Mouse (Mus musculus): ENCODE data around the gene Rbfox2.

GRCm38 (mm10) chr15:77062746-77063145 is 244.1 kb downstream of the Rbfox2 start:
- no peak for TF ChIP-seq CTCF (IDR thresholded peaks at IDR 0.05; ENCODE audit: low read depth, low read length)
- TF ChIP-seq GATA1 (IDR thresholded peaks at IDR 0.05; ENCODE audit: borderline replicate concordance, low read length), result no peak
- TF ChIP-seq POLR2AphosphoS5 (IDR thresholded peaks at IDR 0.05; ENCODE audit: insufficient replicate concordance, low read depth, low read length), result no peak

Measured in G1E (cell line).